Mouse (Mus musculus): ENCODE measurements at regions not wholly inside any gene's neighbourhood (a gene's known extent, or its start where the extent isn't known, plus 50 kb on each side); places are given as distances from the start of the nearest gene placed in this dataset.

DNA sequence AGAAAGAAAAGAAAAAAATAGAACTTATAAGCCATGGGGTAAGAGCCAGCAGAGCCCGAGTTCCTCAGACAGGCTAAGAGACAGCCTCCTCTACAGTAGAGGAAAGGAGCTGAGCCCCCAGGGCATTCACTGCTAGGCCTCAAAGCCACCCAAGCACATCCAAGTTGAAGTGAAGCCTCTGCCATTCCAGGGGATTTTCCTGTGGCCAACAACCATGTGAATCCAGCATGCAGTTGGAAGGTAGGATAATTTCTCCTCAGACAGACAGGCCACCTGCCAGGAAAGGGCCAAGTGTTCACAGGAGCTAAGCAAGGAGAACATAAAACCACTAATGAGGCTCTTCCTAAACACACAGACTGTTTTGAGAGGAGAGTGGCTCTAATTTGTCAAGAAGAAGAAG lies 199.6 kb upstream of the Cdyl start:
- no peaks in the 10 kb centered on the region; the same call in 1 of the 2 replicates for H3K4me1 ChIP-seq (ENCODE audit: control insufficient read depth, insufficient read depth, low read length)
- 96% methylated on average over 1 of the region's 1 CpGs for WGBS
- no peak overlapping the region for H3K4me3 ChIP-seq (ENCODE audit: insufficient read depth, low read depth, low read length)
- H3K36me3 ChIP-seq (ENCODE audit: control insufficient read depth, insufficient read depth, low read length): no peaks in the 10 kb centered on the region
- TF ChIP-seq POLR2A (IDR thresholded peaks at IDR 0.05; ENCODE audit: extremely low read depth, insufficient read depth, low read length): no peak
- no peak for TF ChIP-seq CTCF (IDR thresholded peaks at IDR 0.05; ENCODE audit: low read depth, low read length)
- no peak overlapping the region for H3K27ac ChIP-seq (replicated peaks; ENCODE audit: insufficient read depth, low read depth, low read length)
- peaks cover 6% of the 10 kb centered on the region; the same call in 1 of the 2 replicates for H3K27me3 ChIP-seq (ENCODE audit: control insufficient read depth, insufficient read depth, low read length)
- no peak for DNase-seq (ENCODE audit: extremely low read depth, low read depth, low spot score)
- H3K9ac ChIP-seq (ENCODE audit: low read depth, low read length): no peak overlapping the region
- H3K79me2 ChIP-seq (ENCODE audit: control insufficient read depth, insufficient read depth, low read length): no peaks in the 10 kb centered on the region

DNA sequence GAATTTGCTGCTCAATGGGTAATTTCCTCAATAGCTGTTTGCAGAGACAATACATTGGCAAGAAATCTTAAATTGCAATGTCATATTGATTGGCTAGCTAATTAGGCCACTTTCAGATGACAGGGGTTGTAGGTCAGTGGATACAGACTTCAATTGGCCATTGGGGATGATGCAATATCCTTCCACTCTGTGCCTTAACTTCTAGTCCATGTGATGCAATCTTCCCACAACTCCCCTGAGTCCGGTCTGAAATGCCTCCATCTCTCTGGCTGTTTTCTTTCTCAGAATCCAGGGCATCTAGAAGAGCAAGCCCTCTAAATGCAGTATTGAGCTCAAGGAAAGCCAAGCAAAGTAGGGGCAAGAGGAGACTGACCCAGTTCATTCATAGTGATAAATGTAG lies 196.4 kb upstream of the Cdyl start:
- no peak for TF ChIP-seq CTCF (IDR thresholded peaks at IDR 0.05; ENCODE audit: low read depth, low read length)
- no peaks in the 10 kb centered on the region; the same call in 1 of the 2 replicates for H3K4me1 ChIP-seq (ENCODE audit: control insufficient read depth, insufficient read depth, low read length)
- H3K4me3 ChIP-seq (ENCODE audit: insufficient read depth, low read depth, low read length): no peak overlapping the region
- H3K27me3 ChIP-seq (ENCODE audit: control insufficient read depth, insufficient read depth, low read length): peaks cover 6% of the 10 kb centered on the region; the same call in 1 of the 2 replicates
- H3K27ac ChIP-seq (replicated peaks; ENCODE audit: insufficient read depth, low read depth, low read length): no peak overlapping the region
- 17% methylated on average over 1 of the region's 1 CpGs for WGBS
- H3K9ac ChIP-seq (ENCODE audit: low read depth, low read length): no peak overlapping the region
- H3K79me2 ChIP-seq (ENCODE audit: control insufficient read depth, insufficient read depth, low read length): no peaks in the 10 kb centered on the region
- no peaks in the 10 kb centered on the region for H3K36me3 ChIP-seq (ENCODE audit: control insufficient read depth, insufficient read depth, low read length)
- peak; percentile 79 for DNase-seq (ENCODE audit: extremely low read depth, low read depth, low spot score)

DNA sequence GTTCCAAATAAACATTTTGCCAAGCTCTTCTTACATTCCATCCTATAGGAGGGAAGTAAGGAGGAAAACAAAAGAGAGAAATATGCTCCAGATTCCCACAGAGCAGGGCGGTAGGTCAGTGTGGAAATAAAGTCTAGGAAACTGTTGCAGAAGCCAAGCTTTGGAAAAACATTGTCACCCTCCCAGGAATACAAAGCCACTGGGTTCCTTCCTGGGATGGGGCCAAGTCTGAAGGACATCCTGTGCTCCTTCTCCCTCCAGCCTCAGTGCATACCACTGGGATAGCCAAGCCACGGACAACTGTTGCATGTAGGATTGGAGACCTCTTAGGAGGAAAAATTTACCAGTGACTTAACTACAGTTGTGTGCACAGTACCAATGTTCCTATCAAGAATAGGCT lies 195.8 kb upstream of the Cdyl start:
- H3K36me3 ChIP-seq (ENCODE audit: control insufficient read depth, insufficient read depth, low read length): no peaks in the 10 kb centered on the region
- H3K27me3 ChIP-seq (ENCODE audit: control insufficient read depth, insufficient read depth, low read length): peaks cover 6% of the 10 kb centered on the region; the same call in 1 of the 2 replicates
- H3K4me3 ChIP-seq (ENCODE audit: insufficient read depth, low read depth, low read length): no peak overlapping the region
- no peaks in the 10 kb centered on the region for H3K79me2 ChIP-seq (ENCODE audit: control insufficient read depth, insufficient read depth, low read length)
- WGBS: 80% methylated on average over 2 of the region's 2 CpGs
- DNase-seq (ENCODE audit: extremely low read depth, low read depth, low spot score): no peak
- no peak overlapping the region for H3K9ac ChIP-seq (ENCODE audit: low read depth, low read length)
- no peak overlapping the region for H3K27ac ChIP-seq (replicated peaks; ENCODE audit: insufficient read depth, low read depth, low read length)
- H3K4me1 ChIP-seq (ENCODE audit: control insufficient read depth, insufficient read depth, low read length): no peaks in the 10 kb centered on the region; the same call in 1 of the 2 replicates
- no peak for TF ChIP-seq POLR2A (IDR thresholded peaks at IDR 0.05; ENCODE audit: extremely low read depth, insufficient read depth, low read length)
- no peak for TF ChIP-seq CTCF (IDR thresholded peaks at IDR 0.05; ENCODE audit: low read depth, low read length)

- Histone ChIP-seq H3K79me2 (ENCODE audit: control insufficient read depth, insufficient read depth, low read length) (no peaks in the 10 kb centered on the region), H3K27ac (replicated peaks; ENCODE audit: insufficient read depth, low read depth, low read length) (no peak overlapping the region), H3K27me3 (ENCODE audit: control insufficient read depth, insufficient read depth, low read length) (peaks cover 5% of the 10 kb centered on the region; the same call in 1 of the 2 replicates), H3K4me3 (ENCODE audit: insufficient read depth, low read depth, low read length) (no peak overlapping the region), H3K9ac (ENCODE audit: low read depth, low read length) (no peak overlapping the region), H3K36me3 (ENCODE audit: control insufficient read depth, insufficient read depth, low read length) (no peaks in the 10 kb centered on the region), H3K4me1 (ENCODE audit: control insufficient read depth, insufficient read depth, low read length) (peaks cover 5% of the 10 kb centered on the region)
- no peak for TF ChIP-seq CTCF (IDR thresholded peaks at IDR 0.05; ENCODE audit: low read depth, low read length)
- no peak for TF ChIP-seq POLR2A (IDR thresholded peaks at IDR 0.05; ENCODE audit: extremely low read depth, insufficient read depth, low read length)
- DNase-seq (ENCODE audit: extremely low read depth, low read depth, low spot score): peak; percentile 79
- 29% methylated on average over 11 of the region's 11 CpGs for WGBS
Measured at GRCm38 (mm10) chr13:35469361-35470198, 190.1 kb upstream of the Cdyl start.

DNA sequence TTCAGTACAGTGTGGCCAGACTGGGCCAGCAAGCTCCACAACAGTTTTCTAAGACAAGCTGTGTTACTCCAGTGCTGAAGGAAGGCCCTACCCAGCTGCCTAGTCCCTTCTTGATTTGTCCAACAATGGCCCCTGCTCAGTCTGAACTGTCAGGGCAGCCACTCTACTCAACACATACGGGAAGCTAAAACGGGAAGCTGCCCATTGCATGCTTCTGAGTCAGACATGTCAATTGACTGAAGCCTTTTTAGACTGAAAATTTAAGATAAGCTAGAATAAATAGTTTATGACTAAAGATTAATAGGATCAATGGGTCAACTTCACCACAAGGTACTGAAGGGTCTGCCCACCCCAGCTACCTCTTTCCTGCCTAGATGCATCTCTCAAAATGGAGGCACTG lies 181.4 kb upstream of the Cdyl start:
- Histone ChIP-seq H3K27me3 (ENCODE audit: control insufficient read depth, insufficient read depth, low read length) (no peaks in the 10 kb centered on the region; the same call in 1 of the 2 replicates), H3K9ac (ENCODE audit: low read depth, low read length) (no peak overlapping the region), H3K36me3 (ENCODE audit: control insufficient read depth, insufficient read depth, low read length) (no peaks in the 10 kb centered on the region), H3K27ac (replicated peaks; ENCODE audit: insufficient read depth, low read depth, low read length) (no peak overlapping the region), H3K4me3 (ENCODE audit: insufficient read depth, low read depth, low read length) (no peak overlapping the region), H3K79me2 (ENCODE audit: control insufficient read depth, insufficient read depth, low read length) (no peaks in the 10 kb centered on the region), H3K4me1 (ENCODE audit: control insufficient read depth, insufficient read depth, low read length) (no peaks in the 10 kb centered on the region)
- WGBS: 81% methylated on average over 2 of the region's 2 CpGs
- no peak for DNase-seq (ENCODE audit: extremely low read depth, low read depth, low spot score)
- no peak for TF ChIP-seq CTCF (IDR thresholded peaks at IDR 0.05; ENCODE audit: low read depth, low read length)
- TF ChIP-seq POLR2A (IDR thresholded peaks at IDR 0.05; ENCODE audit: extremely low read depth, insufficient read depth, low read length): no peak

DNA sequence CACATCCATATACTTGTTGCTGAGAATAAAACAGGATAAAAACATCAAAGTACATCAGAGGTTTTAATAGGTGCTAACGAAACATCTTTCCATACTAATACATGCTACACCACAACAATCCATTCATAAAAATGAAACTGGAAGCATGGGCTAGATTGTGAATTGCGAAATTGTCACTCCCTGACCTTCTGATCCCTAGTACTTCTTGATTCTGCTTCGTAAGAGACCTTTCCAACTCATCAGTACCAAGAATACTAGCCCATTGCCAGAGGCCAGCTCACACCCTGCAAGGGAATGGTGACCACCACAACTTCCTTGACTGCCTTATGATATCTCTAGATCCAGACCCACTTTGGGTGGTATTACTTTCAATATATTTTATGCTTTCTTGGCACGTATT lies 177.3 kb upstream of the Cdyl start:
- Histone ChIP-seq H3K27ac (replicated peaks; ENCODE audit: insufficient read depth, low read depth, low read length) (no peak overlapping the region), H3K36me3 (ENCODE audit: control insufficient read depth, insufficient read depth, low read length) (no peaks in the 10 kb centered on the region), H3K4me1 (ENCODE audit: control insufficient read depth, insufficient read depth, low read length) (no peaks in the 10 kb centered on the region), H3K4me3 (ENCODE audit: insufficient read depth, low read depth, low read length) (no peak overlapping the region), H3K9ac (ENCODE audit: low read depth, low read length) (no peak overlapping the region), H3K79me2 (ENCODE audit: control insufficient read depth, insufficient read depth, low read length) (no peaks in the 10 kb centered on the region), H3K27me3 (ENCODE audit: control insufficient read depth, insufficient read depth, low read length) (no peaks in the 10 kb centered on the region)
- no peak for TF ChIP-seq POLR2A (IDR thresholded peaks at IDR 0.05; ENCODE audit: extremely low read depth, insufficient read depth, low read length)
- TF ChIP-seq CTCF (IDR thresholded peaks at IDR 0.05; ENCODE audit: low read depth, low read length): no peak
- WGBS: 67% methylated on average over 4 of the region's 4 CpGs
- peak; percentile 45 for DNase-seq (ENCODE audit: extremely low read depth, low read depth, low spot score)
